Mouse (Mus musculus): ENCODE measurements around the gene Muc13.

DNA sequence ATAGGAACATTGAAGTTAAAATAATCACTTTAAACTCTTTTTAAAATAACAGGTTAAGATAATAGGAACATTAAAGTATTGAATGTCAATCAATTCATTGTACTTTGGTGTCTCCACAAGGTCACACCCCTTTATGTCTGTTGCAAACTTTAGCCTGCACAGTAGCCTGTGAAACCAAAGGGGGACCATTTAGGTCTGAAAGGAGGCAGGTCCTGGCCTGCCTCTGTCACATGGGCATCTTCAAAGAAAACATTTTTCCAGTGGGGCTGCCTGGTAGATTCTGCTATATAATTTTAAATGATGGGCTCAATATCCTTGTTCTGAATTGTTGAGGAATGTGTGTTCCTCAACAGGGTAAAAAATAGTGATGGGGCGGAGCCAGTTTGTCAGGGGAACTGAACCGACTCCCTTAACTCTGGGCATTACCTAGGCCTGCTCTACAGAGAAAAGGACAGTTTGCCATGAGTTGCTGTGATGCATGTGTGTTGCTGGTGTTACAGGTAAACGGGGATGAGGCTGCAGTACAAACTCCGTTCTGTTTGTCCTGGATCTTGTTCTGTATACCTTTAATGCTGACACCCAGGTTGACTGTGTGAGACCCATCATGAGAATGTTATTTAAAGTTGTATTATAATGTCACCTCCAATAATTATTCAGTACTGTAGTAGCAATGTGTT lies 22.9 kb upstream of the Muc13 start:
- TF ChIP-seq POLR2A (IDR thresholded peaks at IDR 0.05; ENCODE audit: insufficient read depth, low read depth, low read length) (no peak), CTCF (IDR thresholded peaks at IDR 0.05) (no peak)
